Mouse (Mus musculus) forebrain, postnatal 0 days (tissue): ENCODE measurements around the gene Trap1. TPM values are rescaled to one million over a fixed set of nuclear protein-coding genes. Genes with fewer than 3 reads are reported as not detected.

Source experiments
- ATAC-seq: fragments of 200-750 bp; cut with Nextera tagmentation; 2 replicates; pipeline ENCODE4 v1.8.0; 2017; ENCODE audit warnings: mild to moderate bottlenecking, moderate library complexity
- DNase-seq: peaks from one replicate; pipeline ENCODE4 v3.0.0-alpha.2; 2015
- H3K27ac ChIP-seq: fragments of 300-500 bp; sonication (generic); 2 replicates; pipeline ENCODE4 v1.5.1; 2014; ENCODE audit warnings: low read depth, mild to moderate bottlenecking, antibody characterized with exemption, low read length, moderate library complexity, mixed read lengths
- H3K27me3 ChIP-seq: fragments of 300-500 bp; sonication (generic); 2 replicates; pipeline ENCODE4 v1.6.1; 2014; ENCODE audit warnings: mild to moderate bottlenecking, low read length, mixed read lengths; ENCODE audit not compliant: insufficient read depth
- H3K36me3 ChIP-seq: fragments of 300-500 bp; sonication (generic); 2 replicates; pipeline ENCODE4 v1.6.1; 2014; ENCODE audit warnings: mild to moderate bottlenecking, moderate library complexity; ENCODE audit not compliant: insufficient read depth
- H3K4me1 ChIP-seq: fragments of 300-500 bp; sonication (generic); 2 replicates; pipeline ENCODE4 v1.6.1; 2014; ENCODE audit warnings: antibody characterized with exemption; ENCODE audit not compliant: insufficient read depth
- H3K4me2 ChIP-seq: fragments of 300-500 bp; sonication (generic); 2 replicates; pipeline ENCODE4 v1.6.1; 2014; ENCODE audit warnings: low read depth, mild to moderate bottlenecking, moderate library complexity
- H3K4me3 ChIP-seq: fragments of 300-500 bp; sonication (generic); 2 replicates; pipeline ENCODE4 v1.5.1; 2014; ENCODE audit warnings: low read depth, low read length, mixed read lengths
- H3K9ac ChIP-seq: fragments of 300-500 bp; sonication (generic); 2 replicates; pipeline ENCODE4 v1.6.1; 2014; ENCODE audit warnings: mild to moderate bottlenecking
- H3K9me3 ChIP-seq: fragments of 300-500 bp; sonication (generic); 2 replicates; pipeline ENCODE4 v1.6.1; 2016; ENCODE audit warnings: low read length
- CTCF ChIP-seq: sonication (generic); IDR thresholded peaks from 2 replicates; pipeline ENCODE4 v1.5.1; 2016; ENCODE audit warnings: antibody characterized with exemption, control low read depth, low read depth
- WGBS: fragments of 180-500 bp; shearing (Covaris S2); extraction: QIAGEN DNeasy Blood & Tissue Kit; methylation state at CpG from one replicate; pipeline ENCODE4 v1.1.7; 2014; 5-methylcytosine and 5-hydroxymethylcytosine counted together
- polyA plus RNA-seq: library from polyadenylated mRNA; unstranded; fragments of >200 nt; fragmentation: Nextera tagmentation; extraction: Ambion mirVana; gene quantifications from 2 replicates; pipeline ENCODE4 v1.2.1, GENCODE M21; 2015
- total RNA-seq: library from RNA; depleted of rRNA; stranded (reverse); fragments of >200 nt; gene quantifications from 2 replicates; pipeline ENCODE4 v1.2.3, GENCODE M21; 2014; rRNA removed

Trap1 gene
- total RNA-seq (41.7 and 43.3 TPM in 2 replicates), polyA plus RNA-seq (43.3 and 43.5 TPM in 2 replicates)

DNA sequence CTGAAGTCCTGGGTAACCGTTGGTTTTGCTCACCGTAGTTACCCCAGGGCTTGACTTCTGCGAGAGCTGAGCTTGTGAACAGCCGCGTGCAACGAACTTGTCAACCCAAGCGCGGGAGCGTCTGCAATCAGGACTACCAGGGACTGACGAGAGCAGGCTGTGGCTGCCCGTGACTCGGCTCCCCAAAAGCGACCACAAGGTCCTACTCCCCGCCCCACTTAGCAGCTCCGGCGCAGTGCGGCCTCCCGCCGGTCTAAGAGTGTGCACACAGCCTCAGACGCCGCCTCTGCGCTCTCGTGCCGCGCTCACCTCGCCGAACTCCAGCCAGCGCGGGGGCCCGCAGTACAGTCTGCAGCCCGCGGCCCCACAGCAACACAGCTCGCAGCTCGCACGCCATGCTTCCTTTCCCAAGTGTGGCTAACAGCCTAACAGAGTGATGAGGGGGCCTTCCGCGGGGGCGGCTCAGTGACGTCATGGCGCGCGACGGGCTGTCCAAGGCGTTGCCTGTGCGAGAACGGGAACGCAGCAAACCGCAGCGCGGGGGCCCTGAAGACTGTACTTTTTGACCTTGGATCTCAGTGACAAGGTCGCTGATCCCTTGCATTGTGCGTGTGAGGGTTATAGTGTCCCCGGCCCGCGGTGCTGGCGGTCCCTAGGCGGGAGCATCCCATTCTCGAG is at the start of gene Trap1:
Gene Trap1, minus strand, starts transcription at position 444 of the 678 bp plus-strand sequence.
- Histone ChIP-seq H3K9ac (peak within 1 kb of the TSS; percentile 83), H3K4me2 (peak within 1 kb of the TSS; percentile 75), H3K9me3 (no peaks in the 10 kb centered on the region), H3K27me3 (no peaks in the 10 kb centered on the region), H3K4me3 (peak within 1 kb of the TSS; percentile 82), H3K4me1 (peaks cover 6% of the 10 kb centered on the region; the same call in 1 of the 2 replicates), H3K27ac (peak within 1 kb of the TSS; percentile 89), H3K36me3 (peaks cover 8% of the 10 kb centered on the region; the same call in 1 of the 2 replicates)
- DNase-seq, result peak; percentile 94
- under 1% methylated on average over 58 of the region's 58 CpGs for WGBS
- 0 out of 2 replicates have a peak, but pooled peaks have one; percentile 13 for TF ChIP-seq CTCF
- ATAC-seq, result peak; percentile 98

DNA sequence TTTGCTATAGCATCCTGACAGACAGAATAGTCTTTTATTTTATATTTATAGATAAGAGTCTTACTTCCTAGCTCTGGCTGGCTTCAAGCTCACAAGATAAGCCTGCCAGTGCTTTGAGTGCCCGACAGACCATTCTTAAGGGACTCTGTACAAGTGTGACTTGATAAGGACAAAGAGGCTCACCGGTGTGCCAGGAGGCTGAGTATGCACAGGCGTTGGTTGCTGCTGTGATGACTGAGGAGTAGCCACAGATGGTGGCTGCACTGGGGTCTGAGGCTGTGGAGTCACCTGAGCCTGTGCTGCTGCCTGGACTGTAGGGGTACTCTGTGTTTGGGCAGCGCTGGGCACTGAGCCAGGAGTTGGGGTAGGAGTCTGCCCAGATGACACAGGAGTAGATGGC is 39.4 kb upstream of the Trap1 start:
- H3K36me3 ChIP-seq, result peaks cover 63% of the 10 kb centered on the region
- H3K9ac ChIP-seq, result no peak overlapping the region
- H3K27ac ChIP-seq, result no peak overlapping the region
- no peaks in the 10 kb centered on the region for H3K27me3 ChIP-seq
- no peaks in the 10 kb centered on the region for H3K4me1 ChIP-seq
- no peak for TF ChIP-seq CTCF
- H3K9me3 ChIP-seq, result no peaks in the 10 kb centered on the region
- ATAC-seq, result no peak
- 92% methylated on average over 4 of the region's 4 CpGs for WGBS
- no peak overlapping the region for H3K4me3 ChIP-seq
- no peak overlapping the region for H3K4me2 ChIP-seq
- no peak for DNase-seq

DNA sequence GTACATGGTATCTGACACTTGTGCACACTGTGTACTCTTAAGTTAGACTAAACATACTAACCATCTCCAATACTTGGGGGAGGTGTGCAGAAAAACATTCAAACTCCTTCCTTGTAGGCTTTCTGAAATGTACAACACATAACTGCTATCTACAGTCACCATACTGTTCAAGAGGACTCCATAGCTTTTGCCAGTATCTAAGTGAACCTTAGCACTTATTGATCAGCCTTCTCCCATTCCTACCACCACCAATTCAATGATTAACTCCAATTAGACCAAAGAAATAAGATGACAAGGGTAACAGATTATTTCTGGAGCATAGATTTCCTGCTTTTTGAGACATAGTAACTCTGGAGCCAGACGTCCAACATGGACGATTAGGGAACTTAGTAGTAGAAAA is 22.7 kb upstream of the Trap1 start:
- Histone ChIP-seq H3K4me1 (no peaks in the 10 kb centered on the region), H3K4me3 (no peak overlapping the region), H3K27me3 (no peaks in the 10 kb centered on the region), H3K9me3 (no peaks in the 10 kb centered on the region), H3K9ac (no peak overlapping the region), H3K27ac (no peak overlapping the region), H3K36me3 (peaks cover 41% of the 10 kb centered on the region), H3K4me2 (no peak overlapping the region)
- TF ChIP-seq CTCF, result no peak
- DNase-seq (no peak), ATAC-seq (no peak)
- WGBS, result 93% methylated on average over 2 of the region's 2 CpGs

DNA sequence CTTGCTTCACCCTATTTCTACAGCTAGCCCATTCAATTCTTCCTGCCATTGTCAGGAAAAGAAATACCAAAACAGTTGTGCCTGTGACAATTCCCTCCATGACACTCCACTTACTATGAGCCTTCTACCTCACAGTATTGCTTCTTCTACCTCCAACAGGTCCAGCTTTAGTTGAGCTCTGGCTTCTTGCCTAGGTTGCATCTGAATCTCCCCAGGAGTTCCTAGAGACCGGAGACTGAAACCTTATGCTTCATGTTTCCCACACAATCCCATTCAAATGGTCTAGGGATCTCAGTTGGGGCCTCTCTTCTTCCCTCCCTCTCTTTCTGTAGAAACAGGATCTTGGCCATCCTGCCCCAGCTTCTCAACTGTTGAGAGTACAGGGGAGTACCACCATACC is 19.9 kb upstream of the Trap1 start:
- DNase-seq (no peak), ATAC-seq (no peak)
- no peak for TF ChIP-seq CTCF
- Histone ChIP-seq H3K4me1 (no peaks in the 10 kb centered on the region), H3K27ac (no peak overlapping the region), H3K9ac (no peak overlapping the region), H3K4me2 (no peak overlapping the region), H3K4me3 (no peak overlapping the region), H3K9me3 (no peaks in the 10 kb centered on the region), H3K36me3 (peaks cover 63% of the 10 kb centered on the region), H3K27me3 (no peaks in the 10 kb centered on the region)
- WGBS, result 95% methylated on average over 1 of the region's 1 CpGs

DNA sequence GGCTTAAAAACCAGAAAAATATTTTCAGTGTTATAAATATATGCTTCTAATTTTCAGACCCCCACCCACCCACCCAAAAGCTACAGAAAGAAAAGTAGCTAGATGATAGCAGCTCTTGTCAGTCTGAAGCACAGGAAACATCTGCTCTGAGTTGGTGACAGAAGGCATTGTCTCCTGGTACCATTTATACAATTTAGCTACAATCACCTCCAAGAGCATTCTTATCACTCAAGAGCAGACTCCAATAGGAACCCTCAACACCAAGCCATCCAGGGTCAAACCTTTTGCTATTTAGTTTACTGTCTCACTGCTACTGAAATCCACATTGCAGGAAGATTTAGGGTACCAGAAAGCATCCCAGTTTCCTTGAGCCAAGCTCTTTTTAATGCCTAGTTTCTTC is 19.3 kb upstream of the Trap1 start:
- Histone ChIP-seq H3K27ac (no peak overlapping the region), H3K36me3 (peaks cover 66% of the 10 kb centered on the region), H3K27me3 (no peaks in the 10 kb centered on the region), H3K9ac (no peak overlapping the region), H3K4me1 (no peaks in the 10 kb centered on the region), H3K9me3 (no peaks in the 10 kb centered on the region), H3K4me3 (no peak overlapping the region), H3K4me2 (no peak overlapping the region)
- TF ChIP-seq CTCF, result no peak
- no peak for ATAC-seq
- no peak for DNase-seq

DNA sequence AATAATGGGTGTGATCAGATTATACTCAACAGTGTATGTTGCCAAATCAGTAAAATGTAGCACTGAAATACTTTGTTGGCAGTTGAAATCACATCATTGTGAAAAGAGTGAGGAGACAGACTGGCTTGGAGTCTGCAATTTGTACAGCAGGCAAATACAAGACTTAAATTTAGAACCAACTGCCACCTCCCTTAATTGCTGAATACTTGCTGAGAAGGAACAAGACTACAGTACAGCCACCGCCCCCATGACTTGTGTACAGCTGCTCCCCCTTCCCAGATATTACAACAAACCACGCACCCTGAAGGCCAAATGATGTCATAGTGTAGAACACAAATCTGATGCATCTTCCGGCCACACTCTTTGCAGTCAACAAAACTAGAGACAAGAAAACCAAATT is 18.5 kb upstream of the Trap1 start:
- no peaks in the 10 kb centered on the region for H3K27me3 ChIP-seq
- no peak overlapping the region for H3K4me3 ChIP-seq
- 85% methylated on average over 3 of the region's 3 CpGs for WGBS
- DNase-seq, result peak; percentile 10
- TF ChIP-seq CTCF, result no peak
- ATAC-seq, result peak; percentile 71
- H3K27ac ChIP-seq, result no peak overlapping the region
- no peaks in the 10 kb centered on the region for H3K9me3 ChIP-seq
- H3K4me2 ChIP-seq, result no peak overlapping the region
- H3K9ac ChIP-seq, result no peak overlapping the region
- H3K4me1 ChIP-seq, result no peaks in the 10 kb centered on the region
- H3K36me3 ChIP-seq, result peaks cover 68% of the 10 kb centered on the region

DNA sequence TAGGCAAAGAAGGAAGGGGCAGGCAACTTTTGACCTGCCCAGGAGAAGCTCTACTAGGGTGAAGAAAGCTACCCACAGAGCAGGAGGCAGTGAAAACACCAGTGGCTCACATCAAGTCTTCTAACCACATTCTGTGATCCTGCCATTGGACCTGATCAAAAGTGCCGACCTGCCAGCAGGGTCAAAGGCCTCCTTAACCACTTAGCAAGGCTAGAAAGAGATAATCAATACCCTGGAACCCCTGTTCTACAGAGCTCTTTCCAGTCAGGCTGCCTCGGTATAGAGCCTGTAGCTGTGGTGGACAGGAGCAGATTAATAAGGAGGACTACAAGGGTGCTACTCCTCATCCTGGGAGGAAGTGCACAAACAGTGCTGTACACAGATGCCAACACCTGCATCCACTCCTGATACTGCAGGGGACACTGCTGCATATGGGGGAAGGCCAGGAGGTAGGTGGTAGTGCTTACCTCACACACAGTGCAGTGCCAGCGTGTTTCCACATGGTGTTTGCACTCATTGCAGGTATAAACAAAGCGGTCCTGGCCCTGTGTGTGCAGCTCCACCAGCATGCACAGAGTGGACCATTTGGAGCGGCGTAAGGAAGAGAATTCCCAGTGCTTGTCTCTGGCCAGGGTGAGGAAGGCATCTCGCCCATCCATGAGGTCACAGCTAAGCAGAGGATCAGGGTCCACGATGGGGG is 9.7 kb upstream of the Trap1 start:
- WGBS, result 95% methylated on average over 8 of the region's 8 CpGs
- H3K36me3 ChIP-seq, result peaks cover 82% of the 10 kb centered on the region
- no peak for TF ChIP-seq CTCF

More for the DNA sequence above, 9.7 kb upstream of the Trap1 start:
- Histone ChIP-seq H3K4me1 (no peaks in the 10 kb centered on the region), H3K4me3 (no peak overlapping the region), H3K9ac (no peak overlapping the region), H3K9me3 (no peaks in the 10 kb centered on the region), H3K27ac (no peak overlapping the region), H3K27me3 (no peaks in the 10 kb centered on the region), H3K4me2 (no peak overlapping the region)
- ATAC-seq (no peak), DNase-seq (no peak)
